Mouse (Mus musculus) bone marrow, adult 2 months (tissue): ENCODE data around the gene Man1c1.

ENCODE experiments used
- CTCF ChIP-seq: fragments of 200-500 bp; IDR thresholded peaks from 2 replicates; pipeline ENCODE4 v1.5.1; 2011; ENCODE audit warnings: low read length, control low read depth; ENCODE audit not compliant: control insufficient read depth, insufficient read depth
- POLR2A ChIP-seq: fragments of 200-500 bp; IDR thresholded peaks from 2 replicates; pipeline ENCODE4 v1.6.1; 2011; ENCODE audit warnings: low read depth, mild to moderate bottlenecking, control low read depth, low read length, borderline replicate concordance; ENCODE audit not compliant: control insufficient read depth

GRCm38 (mm10) chr4:134534932-134535786 is 168.9 kb downstream of the Man1c1 start, which contains the start of gene Mtfr1l:
- TF ChIP-seq CTCF (no peak), POLR2A (peak; percentile 38; the same call in 1 of the 2 replicates)
